Mouse (Mus musculus): ENCODE data around the gene Sp2.

GRCm38 (mm10) chr11:96906431-96907161 is 76.2 kb downstream of the Sp2 start:
- no peak for TF ChIP-seq CTCF (IDR thresholded peaks at IDR 0.05)
- no peak for TF ChIP-seq EP300 (IDR thresholded peaks at IDR 0.05)

Measured in lung, postnatal 0 days (tissue).